Mouse (Mus musculus) stomach, postnatal 0 days (tissue): ENCODE results near the gene Syn2. TPM values are rescaled to one million over a fixed set of nuclear protein-coding genes. Genes with fewer than 3 reads are reported as not detected.

Source experiments
- ATAC-seq: fragments of 200-750 bp; cut with Nextera tagmentation; 2 replicates; pipeline ENCODE4 v1.8.0; 2017; ENCODE audit not compliant: low FRiP score, low TSS enrichment
- DNase-seq: peaks from one replicate; pipeline ENCODE4 v3.0.0-alpha.2; 2016; ENCODE audit warnings: low spot score
- H3K27ac ChIP-seq: fragments of 300-500 bp; sonication (generic); replicated peaks from 2 replicates; pipeline ENCODE4 v1.5.1; 2014; ENCODE audit warnings: mild to moderate bottlenecking, control low read depth
- H3K27me3 ChIP-seq: fragments of 300-500 bp; sonication (generic); 2 replicates; pipeline ENCODE4 v1.6.1; 2014; ENCODE audit warnings: low read length; ENCODE audit not compliant: control insufficient read depth, insufficient read depth
- H3K36me3 ChIP-seq: fragments of 300-500 bp; sonication (generic); 2 replicates; pipeline ENCODE4 v1.6.1; 2014; ENCODE audit warnings: low read length, mixed read lengths; ENCODE audit not compliant: control insufficient read depth, insufficient read depth
- H3K4me1 ChIP-seq: fragments of 300-500 bp; sonication (generic); replicated peaks from 2 replicates; pipeline ENCODE4 v1.6.1; 2014; ENCODE audit warnings: antibody characterized with exemption; ENCODE audit not compliant: control insufficient read depth, insufficient read depth
- H3K4me2 ChIP-seq: fragments of 300-500 bp; sonication (generic); replicated peaks from 2 replicates; pipeline ENCODE4 v1.6.1; 2014; ENCODE audit warnings: low read depth, mild to moderate bottlenecking, control low read depth, moderate library complexity
- H3K4me3 ChIP-seq: fragments of 300-500 bp; sonication (generic); 2 replicates; pipeline ENCODE4 v1.5.1; 2014; ENCODE audit warnings: low read depth, low read length, control low read depth
- H3K9ac ChIP-seq: fragments of 300-500 bp; sonication (generic); 2 replicates; pipeline ENCODE4 v1.6.1; 2014; ENCODE audit warnings: mild to moderate bottlenecking, low read length, control low read depth, mixed read lengths
- H3K9me3 ChIP-seq: fragments of 300-500 bp; sonication (generic); 2 replicates; pipeline ENCODE4 v1.6.1; 2016; ENCODE audit warnings: low read length; ENCODE audit not compliant: control insufficient read depth
- CTCF ChIP-seq: IDR thresholded peaks from 2 replicates; pipeline ENCODE4 v1.5.1; 2016; ENCODE audit warnings: antibody characterized with exemption, low read depth, mild to moderate bottlenecking, moderate library complexity
- EP300 ChIP-seq: optimal IDR thresholded peaks from 2 replicates; pipeline ENCODE3; 2016; ENCODE audit warnings: antibody characterized with exemption
- WGBS: fragments of 180-500 bp; shearing (Covaris S2); extraction: QIAGEN DNeasy Blood & Tissue Kit; methylation state at CpG from one replicate; pipeline ENCODE4 v1.1.7; 2014; 5-methylcytosine and 5-hydroxymethylcytosine counted together
- microRNA-seq: library from miRNA; unstranded; fragments of <30 nt; microRNA quantifications from one replicate; pipeline ENCODE4, GENCODE M21; 2016
- polyA plus RNA-seq: library from polyadenylated mRNA; unstranded; fragments of >200 nt; fragmentation: Nextera tagmentation; extraction: Ambion mirVana; gene quantifications from 2 replicates; pipeline ENCODE4 v1.2.1, GENCODE M21; 2015

The Syn2 gene
- polyA plus RNA-seq, 1 experiment from 2014 or later, result 4.5 TPM

DNA sequence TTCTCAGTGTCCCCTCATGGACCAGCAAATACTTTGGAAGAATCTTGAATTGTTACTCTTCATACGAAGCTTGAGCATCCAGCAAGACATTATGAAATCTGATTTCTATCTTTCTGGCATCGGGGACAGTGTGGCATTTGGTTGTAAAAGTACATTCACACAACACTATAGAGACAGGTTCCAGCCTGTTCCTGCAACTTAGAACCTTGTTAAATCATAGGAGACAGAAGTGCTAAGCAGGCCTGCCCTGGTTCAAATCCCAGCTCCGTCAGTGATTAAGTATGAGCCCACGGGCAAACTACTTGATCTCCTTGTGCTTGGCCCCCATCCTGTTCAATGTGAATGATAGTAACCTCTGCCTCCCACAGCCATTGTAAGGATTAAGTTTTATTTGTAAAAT lies 185.0 kb downstream of the Syn2 start:
- Histone ChIP-seq H3K27ac (peak overlapping the region; percentile 79), H3K36me3 (no peaks in the 10 kb centered on the region), H3K4me3 (no peak overlapping the region), H3K27me3 (no peaks in the 10 kb centered on the region), H3K4me1 (no peaks in the 10 kb centered on the region), H3K4me2 (no peak overlapping the region), H3K9ac (no peak overlapping the region), H3K9me3 (no peaks in the 10 kb centered on the region)
- no peak for TF ChIP-seq CTCF
- TF ChIP-seq EP300, result no peak
- ATAC-seq (no peak), DNase-seq (no peak)
- 66% methylated on average over 4 of the region's 4 CpGs for WGBS

- 83% methylated on average over 8 of the region's 8 CpGs for WGBS
- no peak for TF ChIP-seq CTCF
- Histone ChIP-seq H3K9me3 (no peaks in the 10 kb centered on the region), H3K36me3 (no peaks in the 10 kb centered on the region), H3K27ac (no peak overlapping the region), H3K4me2 (no peak overlapping the region), H3K9ac (no peak overlapping the region), H3K4me1 (no peaks in the 10 kb centered on the region), H3K27me3 (no peaks in the 10 kb centered on the region), H3K4me3 (no peak overlapping the region)
- no peak for ATAC-seq
- DNase-seq, result no peak
Observed at GRCm38 (mm10) chr6:115320927-115321714, 186.4 kb downstream of the Syn2 start.

DNA sequence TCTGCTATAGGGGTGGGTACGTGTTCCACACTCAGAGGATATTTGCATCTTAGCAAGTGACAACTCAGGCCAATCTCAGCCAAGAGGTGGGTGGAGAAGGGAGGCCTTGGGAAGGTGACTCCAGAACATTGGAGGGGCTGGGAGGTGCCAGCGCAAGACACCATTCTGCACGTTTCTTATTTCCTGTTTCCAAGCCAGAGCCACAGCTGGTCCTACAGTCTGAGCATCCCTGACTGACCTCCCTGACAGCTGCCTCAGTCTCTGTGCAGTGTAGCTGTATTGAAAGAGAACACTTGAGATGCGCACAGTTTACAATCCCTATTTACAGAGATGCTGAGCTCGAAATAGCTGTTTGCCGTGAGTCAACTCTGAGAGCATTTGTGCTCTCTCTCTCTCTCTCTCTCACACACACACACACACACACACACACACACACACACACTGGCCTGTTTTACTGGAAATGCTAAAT lies 187.2 kb downstream of the Syn2 start:
- no peak for ATAC-seq
- H3K4me3 ChIP-seq, result no peak overlapping the region
- no peaks in the 10 kb centered on the region for H3K27me3 ChIP-seq
- no peak overlapping the region for H3K4me2 ChIP-seq
- H3K27ac ChIP-seq, result no peak overlapping the region
- TF ChIP-seq EP300, result no peak
- no peak for TF ChIP-seq CTCF
- H3K9me3 ChIP-seq, result no peaks in the 10 kb centered on the region
- 61% methylated on average over 6 of the region's 6 CpGs for WGBS
- no peak for DNase-seq
- H3K36me3 ChIP-seq, result no peaks in the 10 kb centered on the region
- H3K4me1 ChIP-seq, result no peaks in the 10 kb centered on the region
- no peak overlapping the region for H3K9ac ChIP-seq

DNA sequence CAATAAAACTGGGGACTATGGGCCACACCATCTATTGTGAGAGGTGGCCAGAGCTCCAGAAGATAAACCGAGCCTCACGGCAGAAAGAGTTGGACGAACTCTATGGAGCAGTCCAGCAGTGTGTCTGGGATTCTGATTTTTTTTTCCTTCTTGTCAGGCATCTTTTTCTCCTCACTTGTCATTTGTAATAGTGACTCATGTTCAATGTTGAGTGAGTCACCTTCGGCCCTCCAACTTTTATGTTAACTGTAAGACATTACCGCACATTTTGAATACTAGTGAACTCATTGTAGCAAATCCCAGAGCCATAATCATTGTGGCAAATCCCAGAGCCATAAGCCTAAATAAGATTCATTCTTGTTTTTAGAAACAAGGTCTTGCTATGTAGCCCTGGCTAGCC lies 188.3 kb downstream of the Syn2 start:
- H3K9ac ChIP-seq, result no peak overlapping the region
- no peak overlapping the region for H3K4me2 ChIP-seq
- no peak overlapping the region for H3K27ac ChIP-seq
- no peaks in the 10 kb centered on the region for H3K4me1 ChIP-seq
- DNase-seq, result no peak
- H3K4me3 ChIP-seq, result no peak overlapping the region
- H3K27me3 ChIP-seq, result no peaks in the 10 kb centered on the region
- no peaks in the 10 kb centered on the region for H3K9me3 ChIP-seq
- no peaks in the 10 kb centered on the region for H3K36me3 ChIP-seq
- ATAC-seq, result no peak
- WGBS, result 78% methylated on average over 5 of the region's 5 CpGs
- TF ChIP-seq EP300, result no peak
- no peak for TF ChIP-seq CTCF

GRCm38 (mm10) chr6:115330964-115331363 lies 196.3 kb downstream of the Syn2 start:
- Histone ChIP-seq H3K27me3 (no peaks in the 10 kb centered on the region), H3K36me3 (no peaks in the 10 kb centered on the region), H3K4me3 (no peak overlapping the region), H3K9me3 (no peaks in the 10 kb centered on the region), H3K4me2 (no peak overlapping the region), H3K9ac (no peak overlapping the region), H3K4me1 (no peaks in the 10 kb centered on the region), H3K27ac (no peak overlapping the region)
- no peak for DNase-seq
- ATAC-seq, result no peak
- TF ChIP-seq CTCF, result no peak
- TF ChIP-seq EP300, result no peak

Small RNAs within 50 kb of the gene (microRNA-seq; reads per million reads assigned to microRNA genes)
- not detected for gene Gm24767

Other genes starting within 250 kb of the Syn2 start
- 38.5 and 42.1 TPM in 2 replicates for gene Vgll4, start 164.9 kb upstream of the Syn2 start, polyA plus RNA-seq
- 35.8 and 36.0 TPM in 2 replicates for gene Tamm41, start 97.0 kb upstream of the Syn2 start, polyA plus RNA-seq
- not detected in 2 replicates for gene Gm17482, start 92.4 kb downstream of the Syn2 start, polyA plus RNA-seq
- 1.0 and 1.9 TPM in 2 replicates for gene Timp4, start 117.3 kb downstream of the Syn2 start, polyA plus RNA-seq
- 44.4 and 47.8 TPM in 2 replicates for gene Pparg, start 226.0 kb downstream of the Syn2 start, polyA plus RNA-seq